Mouse (Mus musculus): ENCODE measurements around the gene Myom3. TPM values are rescaled to one million over a fixed set of nuclear protein-coding genes. Genes with fewer than 3 reads are reported as not detected.

Myom3 gene
- polyA plus RNA-seq, 1 experiment from 2014 or later: 0.50 TPM

GRCm38 (mm10) chr4:135781304-135781703, 21.8 kb downstream of the Myom3 start:
- no peaks in the 10 kb centered on the region for H3K36me3 ChIP-seq
- 77% methylated on average over 5 of the region's 5 CpGs for WGBS
- H3K9me3 ChIP-seq: no peaks in the 10 kb centered on the region
- no peak overlapping the region for H3K4me2 ChIP-seq
- no peak for ATAC-seq (ENCODE audit: borderline replicate concordance, extremely low read depth, low FRiP score, low TSS enrichment)
- no peak overlapping the region for H3K4me3 ChIP-seq
- no peaks in the 10 kb centered on the region for H3K27me3 ChIP-seq
- H3K27ac ChIP-seq: no peak overlapping the region
- no peaks in the 10 kb centered on the region for H3K4me1 ChIP-seq
- H3K9ac ChIP-seq: no peak overlapping the region

GRCm38 (mm10) chr4:135786581-135786980, 27.1 kb downstream of the Myom3 start:
- Histone ChIP-seq H3K27ac (no peak overlapping the region), H3K4me1 (no peaks in the 10 kb centered on the region), H3K9me3 (no peaks in the 10 kb centered on the region), H3K9ac (no peak overlapping the region), H3K27me3 (no peaks in the 10 kb centered on the region), H3K4me3 (no peak overlapping the region), H3K36me3 (no peaks in the 10 kb centered on the region), H3K4me2 (no peak overlapping the region)
- no peak for ATAC-seq (ENCODE audit: borderline replicate concordance, extremely low read depth, low FRiP score, low TSS enrichment)
- 71% methylated on average over 5 of the region's 5 CpGs for WGBS

GRCm38 (mm10) chr4:135787271-135787670, 27.8 kb downstream of the Myom3 start:
- no peak for ATAC-seq (ENCODE audit: borderline replicate concordance, extremely low read depth, low FRiP score, low TSS enrichment)
- no peaks in the 10 kb centered on the region for H3K9me3 ChIP-seq
- WGBS: 66% methylated on average over 6 of the region's 6 CpGs

GRCm38 (mm10) chr4:135789135-135789534, 29.6 kb downstream of the Myom3 start:
- WGBS: 70% methylated on average over 2 of the region's 2 CpGs
- H3K9me3 ChIP-seq: no peaks in the 10 kb centered on the region
- H3K27me3 ChIP-seq: no peaks in the 10 kb centered on the region
- no peak overlapping the region for H3K27ac ChIP-seq
- H3K9ac ChIP-seq: no peak overlapping the region
- H3K4me1 ChIP-seq: no peaks in the 10 kb centered on the region
- ATAC-seq (ENCODE audit: borderline replicate concordance, extremely low read depth, low FRiP score, low TSS enrichment): no peak
- H3K4me3 ChIP-seq: no peak overlapping the region
- no peak overlapping the region for H3K4me2 ChIP-seq
- H3K36me3 ChIP-seq: no peaks in the 10 kb centered on the region

More at GRCm38 (mm10) chr4:135787271-135787670, 27.8 kb downstream of the Myom3 start:
- Histone ChIP-seq H3K36me3 (no peaks in the 10 kb centered on the region), H3K27me3 (no peaks in the 10 kb centered on the region), H3K9ac (no peak overlapping the region), H3K4me2 (no peak overlapping the region), H3K27ac (no peak overlapping the region), H3K4me3 (no peak overlapping the region), H3K4me1 (no peaks in the 10 kb centered on the region)

DNA sequence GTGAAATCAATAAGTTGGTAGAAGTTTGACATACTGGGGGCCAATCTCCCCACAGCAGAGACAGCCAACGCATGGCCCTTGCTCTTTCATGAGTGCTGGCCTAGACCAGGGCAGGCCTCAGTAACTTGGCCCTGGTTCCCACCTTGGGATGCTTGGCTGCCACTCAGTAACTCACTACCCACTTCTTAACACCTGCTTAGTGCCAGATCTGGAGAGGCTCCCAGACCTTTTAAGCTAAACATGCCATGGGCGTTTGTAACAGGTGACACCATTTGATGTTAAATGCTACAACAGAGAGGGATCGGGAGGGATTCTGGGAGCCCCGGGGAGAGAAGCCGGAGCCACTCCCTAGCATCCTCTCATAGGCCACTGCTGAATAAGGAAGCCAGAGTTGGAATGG, 33.3 kb downstream of the Myom3 start:
- Histone ChIP-seq H3K4me1 (peaks cover 24% of the 10 kb centered on the region), H3K36me3 (no peaks in the 10 kb centered on the region), H3K4me3 (no peak overlapping the region), H3K9me3 (no peaks in the 10 kb centered on the region), H3K4me2 (no peak overlapping the region), H3K27ac (no peak overlapping the region), H3K27me3 (no peaks in the 10 kb centered on the region), H3K9ac (no peak overlapping the region)
- no peak for ATAC-seq (ENCODE audit: borderline replicate concordance, extremely low read depth, low FRiP score, low TSS enrichment)
- 82% methylated on average over 5 of the region's 5 CpGs for WGBS

DNA sequence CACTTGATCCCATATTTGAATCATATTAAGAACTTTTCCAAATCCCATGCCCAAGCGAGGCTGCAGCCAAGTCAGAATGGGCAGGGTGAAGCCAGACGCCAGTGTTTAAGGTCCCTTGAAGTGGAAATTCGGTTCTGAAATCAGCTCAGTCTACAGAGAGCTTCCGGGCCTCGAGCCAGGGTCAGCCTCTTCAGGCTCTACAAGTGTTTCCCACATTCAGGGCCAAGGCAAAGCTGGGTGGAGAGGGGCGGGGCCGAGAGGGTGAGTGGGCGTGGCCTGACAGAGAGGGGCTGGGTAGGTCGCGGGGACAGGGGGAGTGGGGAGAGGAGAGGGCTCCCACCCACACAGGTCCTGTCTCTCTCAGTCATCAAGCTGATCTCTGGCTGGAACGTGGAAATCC, 38.4 kb downstream of the Myom3 start:
- Histone ChIP-seq H3K36me3 (no peaks in the 10 kb centered on the region), H3K4me2 (peak overlapping the region; percentile 47), H3K9ac (no peak overlapping the region), H3K27ac (peak overlapping the region; percentile 37; the same call in 1 of the 2 replicates), H3K9me3 (no peaks in the 10 kb centered on the region), H3K4me3 (peak overlapping the region; percentile 16; the same call in 1 of the 2 replicates), H3K4me1 (peaks cover 35% of the 10 kb centered on the region), H3K27me3 (no peaks in the 10 kb centered on the region)
- ATAC-seq (ENCODE audit: borderline replicate concordance, extremely low read depth, low FRiP score, low TSS enrichment): peak; percentile 66; the same call in 1 of the 2 replicates
- 16% methylated on average over 11 of the region's 11 CpGs for WGBS

DNA sequence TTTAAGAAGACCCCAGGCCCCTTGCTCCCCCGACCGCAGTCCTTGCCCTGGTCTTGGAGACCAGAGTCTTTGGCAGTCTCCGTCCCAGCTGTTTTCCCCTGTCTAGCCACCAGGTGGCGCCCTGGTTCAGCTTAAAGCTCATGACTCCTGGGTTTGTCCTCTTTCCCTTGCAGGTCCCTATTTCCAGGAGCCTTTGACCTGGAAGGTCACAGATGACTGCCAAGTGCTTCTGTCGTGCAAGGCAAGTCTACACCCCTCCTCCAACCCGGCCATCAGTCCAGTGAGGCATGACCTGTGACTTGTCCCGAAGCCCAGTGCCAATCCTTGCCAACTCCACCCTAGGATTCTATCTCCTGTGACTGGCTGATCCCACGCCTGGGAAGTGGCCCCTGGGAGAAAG, 42.0 kb downstream of the Myom3 start:
- Histone ChIP-seq H3K4me3 (no peak overlapping the region), H3K4me1 (peaks cover 24% of the 10 kb centered on the region), H3K9ac (no peak overlapping the region), H3K36me3 (no peaks in the 10 kb centered on the region), H3K27me3 (no peaks in the 10 kb centered on the region), H3K9me3 (no peaks in the 10 kb centered on the region), H3K27ac (no peak overlapping the region), H3K4me2 (no peak overlapping the region)
- 15% methylated on average over 8 of the region's 8 CpGs for WGBS
- peak; percentile 24; the same call in 1 of the 2 replicates for ATAC-seq (ENCODE audit: borderline replicate concordance, extremely low read depth, low FRiP score, low TSS enrichment)

DNA sequence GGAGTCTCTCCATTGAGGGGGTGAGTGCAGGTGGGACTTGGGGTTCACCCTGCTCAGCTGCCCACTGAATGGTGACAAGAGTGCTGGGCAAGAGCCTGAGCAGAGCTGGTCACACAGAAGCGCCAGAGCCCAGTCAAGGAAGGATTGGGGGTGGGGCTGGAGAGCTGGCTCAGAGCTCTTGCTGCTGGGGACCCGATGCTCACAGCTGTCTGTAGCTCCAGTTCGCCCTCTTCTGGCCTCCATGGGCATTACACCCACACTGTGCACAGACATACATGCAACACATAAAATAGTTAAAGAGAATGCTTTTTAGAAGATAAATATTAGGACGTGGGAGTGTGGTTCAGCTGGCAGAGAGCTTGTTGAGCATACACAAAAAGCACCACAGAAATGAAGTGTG, 43.8 kb downstream of the Myom3 start:
- Histone ChIP-seq H3K9me3 (no peaks in the 10 kb centered on the region), H3K9ac (no peak overlapping the region), H3K4me2 (no peak overlapping the region), H3K4me1 (peaks cover 7% of the 10 kb centered on the region), H3K36me3 (no peaks in the 10 kb centered on the region), H3K4me3 (no peak overlapping the region), H3K27ac (no peak overlapping the region), H3K27me3 (no peaks in the 10 kb centered on the region)
- 43% methylated on average over 4 of the region's 4 CpGs for WGBS
- ATAC-seq (ENCODE audit: borderline replicate concordance, extremely low read depth, low FRiP score, low TSS enrichment): no peak

DNA sequence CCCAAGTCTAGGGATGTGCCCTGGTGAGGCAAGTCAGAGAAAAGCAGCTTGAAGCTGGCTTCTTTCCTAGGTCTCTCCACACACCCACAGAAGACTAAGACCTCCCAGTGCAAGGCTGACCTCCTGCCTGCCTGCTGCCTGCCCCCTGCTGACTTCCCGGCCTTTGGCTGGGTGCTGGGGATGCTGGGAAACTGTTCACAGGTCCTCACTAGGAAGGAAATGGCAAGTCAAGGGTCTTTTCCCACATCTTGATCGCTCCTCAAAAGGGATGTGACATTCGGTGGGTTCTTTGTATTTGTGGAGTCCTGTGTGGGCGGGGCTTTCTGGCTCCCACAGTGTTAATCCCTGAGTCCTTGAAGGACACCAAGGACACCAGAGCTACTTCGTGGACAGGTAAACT, 44.7 kb downstream of the Myom3 start:
- Histone ChIP-seq H3K4me1 (0 out of 2 replicates have a peak, but pooled peaks cover 4% of the 10 kb centered on the region), H3K27ac (no peak overlapping the region), H3K36me3 (no peaks in the 10 kb centered on the region), H3K9ac (no peak overlapping the region), H3K4me2 (no peak overlapping the region), H3K27me3 (no peaks in the 10 kb centered on the region), H3K9me3 (no peaks in the 10 kb centered on the region), H3K4me3 (no peak overlapping the region)
- ATAC-seq (ENCODE audit: borderline replicate concordance, extremely low read depth, low FRiP score, low TSS enrichment): no peak
- WGBS: 83% methylated on average over 5 of the region's 5 CpGs

DNA sequence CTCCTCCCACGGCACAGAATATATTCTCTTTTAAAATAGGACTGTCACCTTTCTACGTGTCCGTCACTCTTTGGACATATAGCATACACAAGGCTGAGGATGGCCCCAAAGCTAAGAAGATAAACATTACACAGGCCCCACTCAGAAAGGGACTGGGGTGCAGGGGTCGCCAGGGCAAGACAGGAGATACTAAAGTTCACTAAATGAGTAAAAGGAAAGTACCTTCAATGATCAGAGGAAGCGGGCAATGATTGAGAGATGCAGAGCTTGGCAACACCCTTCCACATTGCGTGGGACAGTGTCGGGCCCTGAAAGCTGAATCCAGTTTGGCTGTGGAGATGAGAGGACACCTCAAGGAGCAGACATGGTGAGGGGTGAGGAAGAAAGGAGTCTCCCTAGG, 55.4 kb downstream of the Myom3 start:
- ATAC-seq (ENCODE audit: borderline replicate concordance, extremely low read depth, low FRiP score, low TSS enrichment): no peak
- Histone ChIP-seq H3K27me3 (no peaks in the 10 kb centered on the region), H3K4me3 (no peak overlapping the region), H3K9me3 (no peaks in the 10 kb centered on the region), H3K4me2 (no peak overlapping the region), H3K36me3 (no peaks in the 10 kb centered on the region), H3K4me1 (no peaks in the 10 kb centered on the region), H3K9ac (no peak overlapping the region), H3K27ac (no peak overlapping the region)
- 61% methylated on average over 7 of the region's 7 CpGs for WGBS

DNA sequence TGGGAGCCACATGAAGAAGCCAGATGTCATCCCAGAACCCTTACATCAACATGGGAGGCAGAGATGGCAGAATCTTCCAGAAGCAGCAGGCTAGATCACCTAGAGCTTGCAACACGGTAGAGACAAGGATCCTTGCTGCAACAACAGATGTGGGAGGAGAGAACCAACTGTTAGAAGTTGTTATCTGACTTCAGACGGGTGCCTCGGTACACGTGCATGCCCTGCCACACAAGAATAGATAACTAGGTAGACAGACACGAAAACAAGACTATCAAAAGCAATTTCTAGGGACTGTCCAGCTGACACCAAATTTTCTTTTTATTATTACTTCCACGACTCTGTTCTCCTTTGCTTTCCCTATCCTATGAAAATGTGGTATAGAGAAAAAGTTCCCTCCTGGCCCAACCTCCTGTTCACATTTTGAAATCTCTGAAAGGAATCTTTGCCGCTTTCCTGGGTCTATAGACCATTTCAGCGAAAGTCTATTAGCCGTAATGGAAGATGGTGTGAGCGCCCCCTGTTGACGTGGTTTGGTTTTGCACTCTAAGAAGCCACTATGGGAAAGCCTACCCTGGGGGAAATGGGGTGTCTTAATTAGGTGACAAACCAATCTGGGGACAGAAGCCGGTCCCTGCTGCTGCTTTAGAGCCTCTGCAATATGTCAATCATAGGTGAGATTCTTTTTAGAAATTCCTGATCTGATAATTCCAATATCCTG, 57.5 kb downstream of the Myom3 start:
- H3K36me3 ChIP-seq: no peaks in the 10 kb centered on the region
- H3K27ac ChIP-seq: no peak overlapping the region
- H3K27me3 ChIP-seq: no peaks in the 10 kb centered on the region
- no peaks in the 10 kb centered on the region for H3K4me1 ChIP-seq
- ATAC-seq (ENCODE audit: borderline replicate concordance, extremely low read depth, low FRiP score, low TSS enrichment): no peak
- no peaks in the 10 kb centered on the region for H3K9me3 ChIP-seq
- 39% methylated on average over 12 of the region's 12 CpGs for WGBS
- H3K4me3 ChIP-seq: no peak overlapping the region
- no peak overlapping the region for H3K9ac ChIP-seq
- no peak overlapping the region for H3K4me2 ChIP-seq

DNA sequence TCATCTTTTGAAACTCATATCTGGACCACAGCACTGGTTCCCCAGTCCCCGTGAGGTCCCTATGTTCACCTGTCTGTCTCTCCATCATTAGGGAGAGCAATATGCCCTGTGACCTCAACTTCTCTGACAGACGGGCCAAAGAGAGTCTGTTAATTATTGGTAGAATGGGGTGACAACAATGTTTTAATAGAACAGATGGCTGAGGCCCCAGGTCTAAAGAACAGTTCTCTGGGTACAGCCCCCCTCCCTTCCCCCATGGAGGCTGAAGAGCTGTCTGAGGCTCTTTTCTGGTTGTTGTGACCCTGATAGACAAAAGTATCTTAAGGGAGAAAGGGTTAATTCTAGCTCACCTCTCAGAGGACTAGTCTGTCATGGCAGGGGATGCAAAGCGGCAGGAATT, 58.9 kb downstream of the Myom3 start:
- Histone ChIP-seq H3K4me2 (no peak overlapping the region), H3K27me3 (no peaks in the 10 kb centered on the region), H3K27ac (no peak overlapping the region), H3K9me3 (no peaks in the 10 kb centered on the region), H3K9ac (no peak overlapping the region), H3K4me3 (no peak overlapping the region), H3K4me1 (no peaks in the 10 kb centered on the region), H3K36me3 (no peaks in the 10 kb centered on the region)
- ATAC-seq (ENCODE audit: borderline replicate concordance, extremely low read depth, low FRiP score, low TSS enrichment): no peak
- 87% methylated on average over 3 of the region's 3 CpGs for WGBS

All from lung, embryonic 15.5 days (tissue).